In genomic region chr6:101392801-101393117, GRCm38 (mm10) we compare ENCODE assay signal across 32 mouse cellular contexts. TPM values are rescaled to one million over a fixed set of nuclear protein-coding genes. Genes with fewer than 3 reads are reported as not detected.
"Had no signal": no experiment of that assay in that cellular context is flagged by ENCODE, and none has a peak within 500 bp of the region (broad histone marks: within the 10 kb centered on the region; RNA-seq: fewer than 3 reads in every experiment).

No protein-coding gene starts in this region.

- H3K4me2 ChIP-seq: heart, embryonic 11.5 days; heart, embryonic 12.5 days; heart, embryonic 13.5 days; heart, embryonic 15.5 days; hindbrain, embryonic 12.5 days; hindbrain, embryonic 13.5 days; hindbrain, embryonic 14.5 days; hindbrain, embryonic 15.5 days; intestine, embryonic 15.5 days had no signal

- H3K4me1 ChIP-seq: heart, embryonic 10.5 days; heart, embryonic 12.5 days; heart, embryonic 13.5 days; heart, embryonic 15.5 days; hindbrain, embryonic 12.5 days; hindbrain, embryonic 13.5 days; hindbrain, embryonic 15.5 days; intestine, embryonic 15.5 days had no signal

- H3K4me3 ChIP-seq: heart, adult 2 months; heart, embryonic 10.5 days; heart, embryonic 12.5 days; heart, embryonic 13.5 days; heart, embryonic 15.5 days; hindbrain, embryonic 10.5 days; hindbrain, embryonic 12.5 days; hindbrain, embryonic 13.5 days; hindbrain, embryonic 15.5 days; intestine, embryonic 15.5 days; layer of hippocampus, adult 2 months; left cerebral cortex, adult 2 months had no signal

- H3K27ac ChIP-seq: heart, adult 2 months; heart, embryonic 10.5 days; heart, embryonic 13.5 days; heart, embryonic 15.5 days; hindbrain, embryonic 10.5 days; hindbrain, embryonic 12.5 days; hindbrain, embryonic 13.5 days; hindbrain, embryonic 14.5 days; hindbrain, embryonic 15.5 days; hindbrain, postnatal 0 days; intestine, embryonic 15.5 days; layer of hippocampus, adult 2 months; left cerebral cortex, adult 2 months had no signal

- H3K9me3 ChIP-seq: heart, embryonic 10.5 days; heart, embryonic 12.5 days; heart, embryonic 15.5 days; hindbrain, embryonic 12.5 days; hindbrain, embryonic 13.5 days; hindbrain, embryonic 15.5 days; intestine, embryonic 15.5 days had no signal

- H3K36me3 ChIP-seq: heart, embryonic 10.5 days; heart, embryonic 12.5 days; heart, embryonic 13.5 days; heart, embryonic 15.5 days; hindbrain, embryonic 10.5 days; hindbrain, embryonic 12.5 days; hindbrain, embryonic 13.5 days; hindbrain, embryonic 15.5 days; intestine, embryonic 15.5 days had no signal

- H3K27me3 ChIP-seq: heart, embryonic 12.5 days; heart, embryonic 13.5 days; heart, embryonic 15.5 days; hindbrain, embryonic 12.5 days; hindbrain, embryonic 13.5 days; hindbrain, embryonic 15.5 days; intestine, embryonic 15.5 days had no signal

- H3K9ac ChIP-seq: heart, embryonic 12.5 days; heart, embryonic 13.5 days; heart, embryonic 15.5 days; hindbrain, embryonic 12.5 days; hindbrain, embryonic 13.5 days; hindbrain, embryonic 14.5 days; hindbrain, embryonic 15.5 days; intestine, embryonic 15.5 days had no signal

- ATAC-seq: hindbrain, embryonic 16.5 days; hindbrain, postnatal 0 days; inflammation-experienced regulatory T-cells, adult 6 months; intestine, embryonic 15.5 days; intestine, embryonic 16.5 days; intestine, postnatal 0 days had no signal

- DNase-seq: heart, adult 2 months; heart, postnatal 10 days; heart, postnatal 36 days; heart, postnatal 4 days; kidney, adult 11 months; kidney, adult 2 months; kidney, adult 8-10 months; kidney, adult 9 months; kidney, postnatal 14 days; kidney, postnatal 36 days; kidney, postnatal 4 days; layer of hippocampus, adult 9-11 months; layer of hippocampus, postnatal 36 days had no signal

RNA-seq across cellular contexts. Expression of gene Pdzrn3, which starts 15.1 kb away (rescaled TPM):
- total RNA-seq: hematopoietic stem cell, adult 5-6 weeks had no signal
- polyA plus RNA-seq: inflammation-experienced regulatory T-cells, adult 6 months had no signal
